Mouse (Mus musculus): ENCODE measurements at regions not wholly inside any gene's neighbourhood (a gene's known extent, or its start where the extent isn't known, plus 50 kb on each side); places are given as distances from the start of the nearest gene placed in this dataset.
"Not testable (repeated sequence)": the region's sequence is repeated elsewhere in the genome, so short reads cannot be mapped to it uniquely, and the experiment has no call there.

DNA sequence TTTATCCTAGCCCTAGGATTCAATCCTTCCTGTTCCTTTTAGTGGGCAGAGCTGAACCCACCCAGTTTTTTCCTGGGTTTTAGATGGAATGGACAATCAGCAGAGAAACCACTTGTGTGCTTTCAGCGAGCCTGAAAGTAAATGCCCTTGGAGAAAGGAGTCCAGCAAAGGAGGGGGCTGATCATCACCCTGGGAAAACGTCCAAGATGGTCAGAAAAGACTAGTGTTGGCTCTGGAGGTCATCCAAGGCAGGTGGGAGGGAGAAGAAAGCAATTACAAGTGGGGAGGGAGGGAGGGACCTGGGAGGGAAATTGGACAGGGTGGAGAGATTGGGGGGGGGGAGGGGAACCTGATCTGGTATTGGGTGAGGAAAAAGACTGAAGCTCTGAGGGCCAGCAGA, 55.6 kb upstream of the Zfp366 start:
- no peaks in the 10 kb centered on the region for H3K9me3 ChIP-seq (replicated peaks)
- no peak overlapping the region for H3K4me3 ChIP-seq (ENCODE audit: low read depth, low read length)
- H3K27me3 ChIP-seq (ENCODE audit: insufficient read depth, low read length), result peaks cover 2% of the 10 kb centered on the region; the same call in 1 of the 2 replicates
- H3K4me1 ChIP-seq (ENCODE audit: insufficient read depth, low read depth, low read length), result no peaks in the 10 kb centered on the region
- ATAC-seq (ENCODE audit: extremely low read depth, insufficient number of reproducible peaks, low FRiP score, poor library complexity, severe bottlenecking) (no peak), DNase-seq (ENCODE audit: low spot score) (no peak)
- no peaks in the 10 kb centered on the region for H3K36me3 ChIP-seq (replicated peaks)
- TF ChIP-seq CTCF (IDR thresholded peaks at IDR 0.05; ENCODE audit: low read depth, low read length), result no peak
- TF ChIP-seq GATA2 (IDR thresholded peaks at IDR 0.05; ENCODE audit: borderline replicate concordance, low read depth, low read length), result no peak
- no peak for TF ChIP-seq GATA1 (IDR thresholded peaks at IDR 0.05; ENCODE audit: borderline replicate concordance, low read length)
- TF ChIP-seq POLR2AphosphoS5 (IDR thresholded peaks at IDR 0.05; ENCODE audit: insufficient replicate concordance, low read depth, low read length), result no peak
- no peak for TF ChIP-seq TAL1 (conservative IDR thresholded peaks at IDR 0.05; ENCODE audit: low read depth, low read length)

DNA sequence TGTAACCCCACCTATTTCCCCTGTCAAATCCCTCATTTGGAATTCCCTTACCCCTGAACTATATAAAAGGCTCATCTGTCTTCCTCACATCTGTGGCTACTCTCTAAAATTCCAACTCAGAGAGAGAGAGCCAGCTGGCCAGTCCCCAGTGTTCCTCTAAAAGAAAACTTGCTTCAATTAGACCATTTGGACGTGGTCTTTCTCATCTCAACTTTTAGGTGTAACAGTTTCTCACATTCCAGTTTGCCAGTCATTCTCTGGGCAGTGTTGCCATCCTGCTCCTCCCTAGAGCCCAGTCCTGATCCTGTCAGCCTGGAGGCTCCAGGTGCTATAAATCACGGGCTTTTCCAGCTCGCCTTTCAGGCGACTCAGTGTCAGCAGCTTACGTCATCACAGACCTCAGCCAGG, 56.3 kb upstream of the Zfp366 start:
- no peak for DNase-seq (ENCODE audit: low spot score)
- H3K4me3 ChIP-seq (ENCODE audit: low read depth, low read length), result no peak overlapping the region
- H3K4me1 ChIP-seq (ENCODE audit: insufficient read depth, low read depth, low read length), result no peaks in the 10 kb centered on the region
- H3K36me3 ChIP-seq (replicated peaks), result no peaks in the 10 kb centered on the region
- TF ChIP-seq POLR2AphosphoS5 (IDR thresholded peaks at IDR 0.05; ENCODE audit: insufficient replicate concordance, low read depth, low read length), result no peak
- no peak for TF ChIP-seq GATA2 (IDR thresholded peaks at IDR 0.05; ENCODE audit: borderline replicate concordance, low read depth, low read length)
- no peak for TF ChIP-seq TAL1 (conservative IDR thresholded peaks at IDR 0.05; ENCODE audit: low read depth, low read length)
- TF ChIP-seq GATA1 (IDR thresholded peaks at IDR 0.05; ENCODE audit: borderline replicate concordance, low read length), result no peak
- TF ChIP-seq CTCF (IDR thresholded peaks at IDR 0.05; ENCODE audit: low read depth, low read length), result no peak
- no peaks in the 10 kb centered on the region for H3K9me3 ChIP-seq (replicated peaks)
- ATAC-seq (ENCODE audit: extremely low read depth, insufficient number of reproducible peaks, low FRiP score, poor library complexity, severe bottlenecking), result no peak
- H3K27me3 ChIP-seq (ENCODE audit: insufficient read depth, low read length), result peaks cover 2% of the 10 kb centered on the region; the same call in 1 of the 2 replicates

- DNase-seq (ENCODE audit: low spot score), result no peak
- H3K4me3 ChIP-seq (ENCODE audit: low read depth, low read length), result no peak overlapping the region
- no peak for TF ChIP-seq GATA2 (IDR thresholded peaks at IDR 0.05; ENCODE audit: borderline replicate concordance, low read depth, low read length)
- TF ChIP-seq GATA1 (IDR thresholded peaks at IDR 0.05; ENCODE audit: borderline replicate concordance, low read length), result no peak
- no peak for TF ChIP-seq TAL1 (conservative IDR thresholded peaks at IDR 0.05; ENCODE audit: low read depth, low read length)
- TF ChIP-seq CTCF (IDR thresholded peaks at IDR 0.05; ENCODE audit: low read depth, low read length), result no peak
- no peak for TF ChIP-seq POLR2AphosphoS5 (IDR thresholded peaks at IDR 0.05; ENCODE audit: insufficient replicate concordance, low read depth, low read length)
- no peaks in the 10 kb centered on the region for H3K9me3 ChIP-seq (replicated peaks)
- H3K36me3 ChIP-seq (replicated peaks), result no peaks in the 10 kb centered on the region
- no peak for ATAC-seq (ENCODE audit: extremely low read depth, insufficient number of reproducible peaks, low FRiP score, poor library complexity, severe bottlenecking)
- H3K27me3 ChIP-seq (ENCODE audit: insufficient read depth, low read length), result peaks cover 2% of the 10 kb centered on the region; the same call in 1 of the 2 replicates
- no peaks in the 10 kb centered on the region for H3K4me1 ChIP-seq (ENCODE audit: insufficient read depth, low read depth, low read length)
Observed at GRCm38 (mm10) chr13:99127716-99128115, 56.9 kb upstream of the Zfp366 start.

- H3K36me3 ChIP-seq (replicated peaks); H3K4me1 ChIP-seq (ENCODE audit: insufficient read depth, low read depth, low read length); DNase-seq (ENCODE audit: low spot score); H3K27me3 ChIP-seq (ENCODE audit: insufficient read depth, low read length); ATAC-seq (ENCODE audit: extremely low read depth, insufficient number of reproducible peaks, low FRiP score, poor library complexity, severe bottlenecking); H3K4me3 ChIP-seq (ENCODE audit: low read depth, low read length); H3K9me3 ChIP-seq (replicated peaks): not testable (repeated sequence)
Observed at GRCm38 (mm10) chr13:99126971-99127370, 57.7 kb upstream of the Zfp366 start.

DNA sequence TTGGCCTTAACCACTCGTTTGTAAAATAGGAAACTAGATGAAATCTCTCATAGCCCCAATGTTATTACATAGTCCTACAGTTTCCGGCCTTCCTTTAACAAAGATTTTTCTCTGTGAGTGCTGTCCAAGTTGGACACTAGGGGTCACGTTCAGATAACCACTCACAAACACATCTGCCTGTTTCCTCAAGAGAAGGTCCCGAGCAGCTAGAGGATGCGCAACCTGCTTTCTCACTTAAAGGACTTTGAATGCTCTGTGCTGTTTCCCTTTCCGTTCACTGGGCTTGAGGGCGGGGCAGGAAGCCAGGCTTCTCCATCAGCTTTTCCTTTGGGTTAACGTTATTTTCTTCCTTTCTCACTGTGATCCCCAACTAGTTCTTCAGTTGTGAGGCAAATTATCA, 58.1 kb upstream of the Zfp366 start:
- TF ChIP-seq GATA1 (IDR thresholded peaks at IDR 0.05; ENCODE audit: borderline replicate concordance, low read length) (no peak), CTCF (IDR thresholded peaks at IDR 0.05; ENCODE audit: low read depth, low read length) (no peak), GATA2 (IDR thresholded peaks at IDR 0.05; ENCODE audit: borderline replicate concordance, low read depth, low read length) (no peak), POLR2AphosphoS5 (IDR thresholded peaks at IDR 0.05; ENCODE audit: insufficient replicate concordance, low read depth, low read length) (no peak), TAL1 (conservative IDR thresholded peaks at IDR 0.05; ENCODE audit: low read depth, low read length) (no peak)
- Histone ChIP-seq H3K36me3 (replicated peaks) (no peaks in the 10 kb centered on the region), H3K4me3 (ENCODE audit: low read depth, low read length) (no peak overlapping the region), H3K4me1 (ENCODE audit: insufficient read depth, low read depth, low read length) (no peaks in the 10 kb centered on the region), H3K9me3 (replicated peaks) (no peaks in the 10 kb centered on the region), H3K27me3 (ENCODE audit: insufficient read depth, low read length) (peaks cover 2% of the 10 kb centered on the region; the same call in 1 of the 2 replicates)
- ATAC-seq (ENCODE audit: extremely low read depth, insufficient number of reproducible peaks, low FRiP score, poor library complexity, severe bottlenecking), result no peak
- no peak for DNase-seq (ENCODE audit: low spot score)

DNA sequence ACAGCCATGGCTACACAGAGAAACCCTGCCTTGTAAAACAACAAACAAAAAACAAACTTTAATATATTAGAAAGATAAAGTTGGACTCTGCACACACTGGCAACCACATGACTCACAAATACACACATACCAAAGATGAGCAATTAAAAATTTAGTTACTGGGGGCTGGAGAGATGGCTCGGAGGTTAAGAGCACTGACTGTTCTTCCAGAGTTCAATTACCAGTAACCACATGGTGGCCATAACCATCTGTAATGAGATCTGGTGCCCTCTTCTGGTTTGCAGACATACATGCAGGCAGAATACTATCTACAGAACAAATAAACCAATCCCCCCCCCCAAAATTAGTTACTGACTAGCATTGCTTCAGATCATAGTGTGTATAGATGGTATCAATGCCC, 58.7 kb upstream of the Zfp366 start:
- TF ChIP-seq TAL1 (conservative IDR thresholded peaks at IDR 0.05; ENCODE audit: low read depth, low read length), result no peak
- no peak for TF ChIP-seq GATA1 (IDR thresholded peaks at IDR 0.05; ENCODE audit: borderline replicate concordance, low read length)
- no peak for TF ChIP-seq GATA2 (IDR thresholded peaks at IDR 0.05; ENCODE audit: borderline replicate concordance, low read depth, low read length)
- no peak for TF ChIP-seq CTCF (IDR thresholded peaks at IDR 0.05; ENCODE audit: low read depth, low read length)
- no peak for TF ChIP-seq POLR2AphosphoS5 (IDR thresholded peaks at IDR 0.05; ENCODE audit: insufficient replicate concordance, low read depth, low read length)
- ATAC-seq (ENCODE audit: extremely low read depth, insufficient number of reproducible peaks, low FRiP score, poor library complexity, severe bottlenecking), result no peak
- H3K27me3 ChIP-seq (ENCODE audit: insufficient read depth, low read length), result peaks cover 2% of the 10 kb centered on the region; the same call in 1 of the 2 replicates

More for the DNA sequence above, 58.7 kb upstream of the Zfp366 start:
- Histone ChIP-seq H3K9me3 (replicated peaks) (no peaks in the 10 kb centered on the region), H3K4me3 (ENCODE audit: low read depth, low read length) (no peak overlapping the region), H3K4me1 (ENCODE audit: insufficient read depth, low read depth, low read length) (no peaks in the 10 kb centered on the region), H3K36me3 (replicated peaks) (no peaks in the 10 kb centered on the region)
- DNase-seq (ENCODE audit: low spot score), result no peak

All from G1E (cell line).